Mouse (Mus musculus): ENCODE data around the gene Parp14. TPM values are rescaled to one million over a fixed set of nuclear protein-coding genes. Genes with fewer than 3 reads are reported as not detected.

Parp14 gene
- polyA plus RNA-seq, 1 experiment from 2014 or later = 1.4 TPM

GRCm38 (mm10) chr16:35847138-35847537, 24.2 kb downstream of the Parp14 start:
- Histone ChIP-seq H3K27me3 (ENCODE audit: insufficient read depth, low read length) (no peaks in the 10 kb centered on the region), H3K9me3 (ENCODE audit: low read length) (no peaks in the 10 kb centered on the region), H3K27ac (ENCODE audit: low read length) (no peak overlapping the region), H3K4me3 (ENCODE audit: low read length) (no peak overlapping the region), H3K36me3 (ENCODE audit: insufficient read depth, low read length) (no peaks in the 10 kb centered on the region), H3K4me1 (ENCODE audit: insufficient read depth, low read length) (no peaks in the 10 kb centered on the region), H3K9ac (replicated peaks; ENCODE audit: low read length) (no peak overlapping the region), H3K4me2 (replicated peaks; ENCODE audit: low read depth, low read length) (no peak overlapping the region)
- ATAC-seq (ENCODE audit: low FRiP score, low TSS enrichment) = no peak

DNA sequence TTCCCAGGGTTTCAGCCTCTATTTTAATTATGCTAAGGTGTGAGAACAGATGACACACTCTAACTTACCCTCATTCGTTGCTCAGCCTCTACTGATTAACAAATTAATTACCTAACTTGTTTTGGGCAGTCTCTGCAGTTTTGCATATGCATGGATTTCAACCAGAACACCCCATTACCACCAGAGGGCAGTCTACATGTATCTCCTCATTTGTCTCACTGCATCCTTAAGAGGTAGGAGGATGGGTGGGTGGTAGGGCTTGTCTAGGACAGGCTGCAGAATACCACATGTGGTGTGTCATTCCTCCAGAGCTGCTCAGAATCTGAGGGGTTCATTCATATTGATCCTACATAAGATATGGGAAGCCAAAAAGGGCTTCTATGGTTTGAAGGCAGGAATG, 31.7 kb downstream of the Parp14 start:
- H3K4me1 ChIP-seq (ENCODE audit: insufficient read depth, low read length) = no peaks in the 10 kb centered on the region
- no peak overlapping the region for H3K27ac ChIP-seq (ENCODE audit: low read length)

DNA sequence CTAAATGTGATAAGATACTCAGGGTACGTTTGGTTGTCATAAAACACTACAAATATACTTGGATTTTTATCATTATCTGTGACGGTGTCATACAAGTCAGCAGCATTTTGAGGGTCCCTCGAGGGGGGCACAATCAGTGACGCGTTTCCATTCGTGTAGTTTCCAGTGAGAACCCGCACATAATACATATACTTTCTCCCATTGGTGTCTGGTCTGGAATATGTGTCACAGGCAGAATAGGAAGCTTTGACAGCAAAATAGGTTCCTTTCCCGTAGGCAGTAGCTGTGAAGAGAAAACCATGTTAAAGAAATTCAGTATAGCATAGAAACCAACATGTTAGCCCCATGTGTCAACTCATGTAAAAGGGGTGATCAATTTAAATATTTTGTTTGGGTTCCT, 36.7 kb downstream of the Parp14 start:
- Histone ChIP-seq H3K9me3 (ENCODE audit: low read length) (no peaks in the 10 kb centered on the region), H3K9ac (replicated peaks; ENCODE audit: low read length) (no peak overlapping the region), H3K4me2 (replicated peaks; ENCODE audit: low read depth, low read length) (no peak overlapping the region), H3K27me3 (ENCODE audit: insufficient read depth, low read length) (no peaks in the 10 kb centered on the region), H3K27ac (ENCODE audit: low read length) (no peak overlapping the region), H3K36me3 (ENCODE audit: insufficient read depth, low read length) (no peaks in the 10 kb centered on the region), H3K4me1 (ENCODE audit: insufficient read depth, low read length) (no peaks in the 10 kb centered on the region), H3K4me3 (ENCODE audit: low read length) (no peak overlapping the region)
- ATAC-seq (ENCODE audit: low FRiP score, low TSS enrichment) = no peak
- WGBS = 89% methylated on average over 8 of the region's 8 CpGs

More for the DNA sequence above, 31.7 kb downstream of the Parp14 start:
- Histone ChIP-seq H3K4me3 (ENCODE audit: low read length) (no peak overlapping the region), H3K27me3 (ENCODE audit: insufficient read depth, low read length) (no peaks in the 10 kb centered on the region), H3K9ac (replicated peaks; ENCODE audit: low read length) (no peak overlapping the region), H3K9me3 (ENCODE audit: low read length) (no peaks in the 10 kb centered on the region), H3K36me3 (ENCODE audit: insufficient read depth, low read length) (no peaks in the 10 kb centered on the region), H3K4me2 (replicated peaks; ENCODE audit: low read depth, low read length) (no peak overlapping the region)
- ATAC-seq (ENCODE audit: low FRiP score, low TSS enrichment) = no peak
- 20% methylated on average over 1 of the region's 1 CpGs for WGBS

DNA sequence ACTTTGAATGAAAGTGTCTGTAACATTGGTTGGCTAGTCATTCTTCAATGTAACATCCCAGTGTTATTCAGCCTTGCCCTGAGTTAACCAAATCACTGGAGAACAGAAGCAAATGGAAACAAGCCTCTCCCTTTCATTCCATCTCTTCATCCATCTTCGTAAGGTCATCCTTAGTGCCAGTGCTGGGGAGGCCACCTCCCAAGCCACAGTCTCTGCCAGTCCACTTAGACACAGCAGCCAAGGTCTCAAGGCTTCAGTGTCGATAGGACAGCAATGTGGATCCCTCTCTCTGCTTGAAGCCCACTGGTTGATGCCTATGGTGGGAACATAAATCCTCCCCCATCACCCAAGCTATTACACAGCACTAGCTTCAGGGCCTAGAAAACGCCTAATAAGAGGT, 38.4 kb downstream of the Parp14 start:
- Histone ChIP-seq H3K4me3 (ENCODE audit: low read length) (no peak overlapping the region), H3K27ac (ENCODE audit: low read length) (no peak overlapping the region), H3K9ac (replicated peaks; ENCODE audit: low read length) (no peak overlapping the region), H3K4me2 (replicated peaks; ENCODE audit: low read depth, low read length) (no peak overlapping the region), H3K27me3 (ENCODE audit: insufficient read depth, low read length) (no peaks in the 10 kb centered on the region), H3K9me3 (ENCODE audit: low read length) (peaks cover 2% of the 10 kb centered on the region; the same call in 1 of the 2 replicates), H3K36me3 (ENCODE audit: insufficient read depth, low read length) (0 out of 2 replicates have a peak, but pooled peaks cover under 1% of the 10 kb centered on the region), H3K4me1 (ENCODE audit: insufficient read depth, low read length) (no peaks in the 10 kb centered on the region)
- WGBS = 81% methylated on average over 3 of the region's 3 CpGs
- ATAC-seq (ENCODE audit: low FRiP score, low TSS enrichment) = no peak

GRCm38 (mm10) chr16:35829999-35830398, 41.3 kb downstream of the Parp14 start:
- Histone ChIP-seq H3K27ac (ENCODE audit: low read length) (no peak overlapping the region), H3K4me3 (ENCODE audit: low read length) (no peak overlapping the region), H3K9ac (replicated peaks; ENCODE audit: low read length) (no peak overlapping the region), H3K9me3 (ENCODE audit: low read length) (peaks cover 5% of the 10 kb centered on the region; the same call in 1 of the 2 replicates), H3K36me3 (ENCODE audit: insufficient read depth, low read length) (peaks cover 10% of the 10 kb centered on the region; the same call in 1 of the 2 replicates), H3K4me1 (ENCODE audit: insufficient read depth, low read length) (no peaks in the 10 kb centered on the region), H3K27me3 (ENCODE audit: insufficient read depth, low read length) (no peaks in the 10 kb centered on the region), H3K4me2 (replicated peaks; ENCODE audit: low read depth, low read length) (no peak overlapping the region)
- ATAC-seq (ENCODE audit: low FRiP score, low TSS enrichment) = no peak
- WGBS = 34% methylated on average over 7 of the region's 7 CpGs

- no peak overlapping the region for H3K4me3 ChIP-seq (ENCODE audit: low read length)
- 0 out of 2 replicates have a peak, but pooled peaks cover 3% of the 10 kb centered on the region for H3K36me3 ChIP-seq (ENCODE audit: insufficient read depth, low read length)
- H3K9ac ChIP-seq (replicated peaks; ENCODE audit: low read length) = no peak overlapping the region
- no peak overlapping the region for H3K27ac ChIP-seq (ENCODE audit: low read length)
- ATAC-seq (ENCODE audit: low FRiP score, low TSS enrichment) = peak; percentile 85; the same call in 1 of the 2 replicates
- H3K27me3 ChIP-seq (ENCODE audit: insufficient read depth, low read length) = no peaks in the 10 kb centered on the region
- H3K4me2 ChIP-seq (replicated peaks; ENCODE audit: low read depth, low read length) = no peak overlapping the region
- H3K4me1 ChIP-seq (ENCODE audit: insufficient read depth, low read length) = no peaks in the 10 kb centered on the region
- H3K9me3 ChIP-seq (ENCODE audit: low read length) = no peaks in the 10 kb centered on the region
- WGBS = 36% methylated on average over 13 of the region's 13 CpGs
Measured at GRCm38 (mm10) chr16:35817255-35818089, 53.9 kb downstream of the Parp14 start.

DNA sequence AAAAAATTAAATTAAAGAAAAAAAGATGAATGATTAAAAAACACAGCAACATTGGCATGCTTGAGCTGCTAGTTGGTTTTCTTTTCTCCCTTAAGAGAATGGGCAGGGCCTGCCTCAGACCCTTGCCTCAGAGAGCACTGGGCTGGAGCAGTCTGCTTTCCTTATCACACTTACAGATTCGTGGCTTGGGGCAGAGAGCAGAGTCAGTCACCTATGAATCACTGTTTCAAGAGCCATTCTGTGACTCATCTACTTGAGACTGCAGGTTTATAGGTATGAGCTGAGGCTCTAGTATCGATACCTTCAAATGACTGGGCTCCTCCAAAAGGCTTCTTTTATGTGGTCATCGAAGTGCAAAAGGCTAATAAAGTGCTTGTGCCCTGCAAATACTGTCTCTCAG, 58.2 kb downstream of the Parp14 start:
- 39% methylated on average over 3 of the region's 3 CpGs for WGBS

GRCm38 (mm10) chr16:35808838-35809237, 62.5 kb downstream of the Parp14 start:
- no peak overlapping the region for H3K27ac ChIP-seq (ENCODE audit: low read length)
- H3K4me2 ChIP-seq (replicated peaks; ENCODE audit: low read depth, low read length) = no peak overlapping the region
- no peak overlapping the region for H3K9ac ChIP-seq (replicated peaks; ENCODE audit: low read length)
- no peak for ATAC-seq (ENCODE audit: low FRiP score, low TSS enrichment)
- 95% methylated on average over 2 of the region's 2 CpGs for WGBS
- H3K4me3 ChIP-seq (ENCODE audit: low read length) = no peak overlapping the region
- no peaks in the 10 kb centered on the region for H3K4me1 ChIP-seq (ENCODE audit: insufficient read depth, low read length)
- H3K36me3 ChIP-seq (ENCODE audit: insufficient read depth, low read length) = no peaks in the 10 kb centered on the region
- H3K9me3 ChIP-seq (ENCODE audit: low read length) = no peaks in the 10 kb centered on the region
- no peaks in the 10 kb centered on the region for H3K27me3 ChIP-seq (ENCODE audit: insufficient read depth, low read length)

More for the DNA sequence above, 58.2 kb downstream of the Parp14 start:
- Histone ChIP-seq H3K9me3 (ENCODE audit: low read length) (no peaks in the 10 kb centered on the region), H3K27ac (ENCODE audit: low read length) (no peak overlapping the region), H3K9ac (replicated peaks; ENCODE audit: low read length) (no peak overlapping the region), H3K36me3 (ENCODE audit: insufficient read depth, low read length) (0 out of 2 replicates have a peak, but pooled peaks cover 3% of the 10 kb centered on the region), H3K4me2 (replicated peaks; ENCODE audit: low read depth, low read length) (no peak overlapping the region), H3K27me3 (ENCODE audit: insufficient read depth, low read length) (no peaks in the 10 kb centered on the region), H3K4me1 (ENCODE audit: insufficient read depth, low read length) (no peaks in the 10 kb centered on the region), H3K4me3 (ENCODE audit: low read length) (no peak overlapping the region)
- ATAC-seq (ENCODE audit: low FRiP score, low TSS enrichment) = no peak

DNA sequence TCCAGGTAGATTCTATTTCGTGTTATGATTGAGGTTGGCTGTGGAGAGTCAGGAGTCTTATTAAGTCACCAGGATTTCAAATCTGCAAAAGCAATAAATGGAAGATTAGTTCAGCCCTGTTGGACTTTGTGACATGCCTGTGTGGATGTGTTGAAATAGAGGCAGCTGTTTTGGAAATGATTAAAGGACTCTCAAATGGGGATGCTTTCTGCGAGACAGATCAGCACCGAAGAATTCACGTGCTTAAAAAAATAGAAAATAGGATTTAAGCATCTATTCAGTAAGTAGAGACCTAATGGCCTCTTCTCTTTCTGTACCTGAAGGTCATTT, 63.7 kb downstream of the Parp14 start:
- Histone ChIP-seq H3K4me3 (ENCODE audit: low read length) (no peak overlapping the region), H3K4me2 (replicated peaks; ENCODE audit: low read depth, low read length) (no peak overlapping the region), H3K9me3 (ENCODE audit: low read length) (no peaks in the 10 kb centered on the region), H3K4me1 (ENCODE audit: insufficient read depth, low read length) (no peaks in the 10 kb centered on the region), H3K36me3 (ENCODE audit: insufficient read depth, low read length) (no peaks in the 10 kb centered on the region), H3K27ac (ENCODE audit: low read length) (no peak overlapping the region), H3K9ac (replicated peaks; ENCODE audit: low read length) (no peak overlapping the region), H3K27me3 (ENCODE audit: insufficient read depth, low read length) (no peaks in the 10 kb centered on the region)
- no peak for ATAC-seq (ENCODE audit: low FRiP score, low TSS enrichment)
- 89% methylated on average over 4 of the region's 4 CpGs for WGBS

- 91% methylated on average over 6 of the region's 6 CpGs for WGBS
- Histone ChIP-seq H3K4me3 (ENCODE audit: low read length) (no peak overlapping the region), H3K4me2 (replicated peaks; ENCODE audit: low read depth, low read length) (no peak overlapping the region), H3K9me3 (ENCODE audit: low read length) (no peaks in the 10 kb centered on the region), H3K27ac (ENCODE audit: low read length) (no peak overlapping the region), H3K9ac (replicated peaks; ENCODE audit: low read length) (no peak overlapping the region), H3K27me3 (ENCODE audit: insufficient read depth, low read length) (no peaks in the 10 kb centered on the region), H3K36me3 (ENCODE audit: insufficient read depth, low read length) (no peaks in the 10 kb centered on the region), H3K4me1 (ENCODE audit: insufficient read depth, low read length) (no peaks in the 10 kb centered on the region)
- no peak for ATAC-seq (ENCODE audit: low FRiP score, low TSS enrichment)
Measured at GRCm38 (mm10) chr16:35806973-35807662, 64.2 kb downstream of the Parp14 start.

Data from kidney, embryonic 16.5 days (tissue).